Mouse (Mus musculus): ENCODE data around the gene Dlg2.

- TF ChIP-seq POLR2A (IDR thresholded peaks at IDR 0.05; ENCODE audit: low read depth, low read length) (no peak), CTCF (IDR thresholded peaks at IDR 0.05; ENCODE audit: extremely low read depth, insufficient read depth, insufficient read length, insufficient replicate concordance) (no peak)
These were observed 1839.9 kb downstream of the Dlg2 start for GRCm38 (mm10) chr7:92316389-92316788.
